Mouse (Mus musculus): ENCODE measurements around the gene Ear14.
"Not testable (repeated sequence)": the region's sequence is repeated elsewhere in the genome, so short reads cannot be mapped to it uniquely, and the experiment has no call there.

The Ear14 gene

GRCm38 (mm10) chr14:51252206-51252605 is 49.0 kb downstream of the Ear14 start:
- DNase-seq (ENCODE audit: low spot score in 2 of 2) = not testable (repeated sequence)

GRCm38 (mm10) chr14:51253569-51253968 is 50.4 kb downstream of the Ear14 start:
- DNase-seq (ENCODE audit: low spot score in 2 of 2) = no peak

All from spleen, postnatal 4 days (tissue).